Mouse (Mus musculus): Measurements from ENCODE around the gene Gm20379.

Gene Gm20379

GRCm38 (mm10) chr13:92305680-92306079 is at the start of gene Gm20379:
Gm20379 (plus strand) TSS chr13:92305980.
- no peak for DNase-seq (ENCODE audit: low spot score)

- no peak for DNase-seq (ENCODE audit: low spot score)
These were observed 44.5 kb upstream of the Gm20379 start for GRCm38 (mm10) chr13:92261329-92261728.

DNA sequence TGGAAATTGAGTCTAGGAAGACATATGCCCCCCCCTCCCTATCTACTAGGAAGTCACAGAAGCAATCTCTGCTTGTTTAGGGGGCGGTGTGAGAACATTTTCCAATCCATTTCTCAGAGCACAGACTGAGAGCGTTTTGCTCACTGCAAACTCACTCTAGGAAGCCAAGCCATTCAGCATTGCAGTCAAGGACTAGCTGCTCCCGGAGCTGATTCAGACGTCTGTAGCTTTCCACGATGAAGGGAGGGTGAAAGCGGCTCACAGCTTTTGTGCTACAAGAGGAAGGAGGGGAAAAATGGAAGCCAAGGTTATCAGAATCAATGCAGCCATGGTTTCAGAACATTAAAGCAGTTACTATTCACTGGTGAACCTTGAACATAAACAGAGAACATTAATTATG is 42.2 kb upstream of the Gm20379 start:
- DNase-seq (ENCODE audit: low spot score) = no peak

GRCm38 (mm10) chr13:92267076-92267475 is 38.7 kb upstream of the Gm20379 start:
- no peak for DNase-seq (ENCODE audit: low spot score)

GRCm38 (mm10) chr13:92274274-92275198 is 31.2 kb upstream of the Gm20379 start:
- no peak for DNase-seq (ENCODE audit: low spot score)

DNA sequence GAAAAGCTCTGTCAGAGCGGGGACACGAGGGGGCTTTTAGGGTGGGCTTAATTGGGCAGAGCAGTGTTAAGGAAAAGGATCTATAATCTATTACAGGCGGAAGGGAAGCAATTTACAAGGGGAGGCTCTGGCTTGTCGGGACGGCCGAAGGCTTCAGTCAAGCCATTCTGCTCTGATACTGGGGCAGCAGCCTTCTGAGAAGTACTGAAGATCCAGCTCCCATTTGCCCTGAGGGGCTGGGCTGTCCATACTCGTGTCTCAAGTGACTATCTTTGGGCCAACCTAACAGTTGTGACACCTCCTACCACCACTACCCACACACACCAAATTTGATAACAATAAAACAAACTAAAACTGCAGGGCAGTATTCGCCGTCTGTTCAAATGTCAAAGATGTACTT is 30.5 kb upstream of the Gm20379 start:
- DNase-seq (ENCODE audit: low spot score) = no peak

GRCm38 (mm10) chr13:92277027-92277426 is 28.8 kb upstream of the Gm20379 start:
- DNase-seq (ENCODE audit: low spot score) = no peak

GRCm38 (mm10) chr13:92291605-92292004 is 14.2 kb upstream of the Gm20379 start:
- no peak for DNase-seq (ENCODE audit: low spot score)

GRCm38 (mm10) chr13:92293883-92294282 is 11.9 kb upstream of the Gm20379 start:
- no peak for DNase-seq (ENCODE audit: low spot score)

- DNase-seq (ENCODE audit: low spot score) = no peak
These were observed 9.3 kb upstream of the Gm20379 start for GRCm38 (mm10) chr13:92296490-92296889.

GRCm38 (mm10) chr13:92297021-92297420 is 8.8 kb upstream of the Gm20379 start:
- DNase-seq (ENCODE audit: low spot score) = no peak

GRCm38 (mm10) chr13:92299522-92299921 is 6.3 kb upstream of the Gm20379 start:
- DNase-seq (ENCODE audit: low spot score) = no peak

- DNase-seq (ENCODE audit: low spot score) = no peak
These were observed 4.0 kb upstream of the Gm20379 start for GRCm38 (mm10) chr13:92301754-92302153.

- no peak for DNase-seq (ENCODE audit: low spot score)
These were observed 3.3 kb upstream of the Gm20379 start for GRCm38 (mm10) chr13:92302466-92302865.

- no peak for DNase-seq (ENCODE audit: low spot score)
These were observed 2.5 kb upstream of the Gm20379 start for GRCm38 (mm10) chr13:92303062-92303948.

DNA sequence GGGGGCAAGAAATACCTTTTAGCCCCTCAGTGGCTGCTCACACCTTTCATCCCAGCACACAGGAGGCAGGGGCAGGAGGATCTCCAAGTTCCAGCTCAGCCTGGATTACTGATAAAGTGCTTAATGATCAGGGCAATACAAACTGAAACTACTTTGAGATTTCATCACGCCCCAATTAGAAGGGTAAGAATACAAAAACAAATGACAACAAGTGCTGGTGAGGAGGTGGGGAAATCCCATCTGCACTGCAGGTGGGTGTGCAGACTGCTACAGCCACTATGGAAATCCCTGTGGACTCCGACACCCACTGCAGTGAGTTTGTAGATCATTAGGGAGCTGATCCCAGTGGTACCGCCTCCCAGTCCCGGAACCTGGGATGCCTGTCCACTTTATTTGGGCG is 1.5 kb upstream of the Gm20379 start:
- DNase-seq (ENCODE audit: low spot score) = no peak

DNA sequence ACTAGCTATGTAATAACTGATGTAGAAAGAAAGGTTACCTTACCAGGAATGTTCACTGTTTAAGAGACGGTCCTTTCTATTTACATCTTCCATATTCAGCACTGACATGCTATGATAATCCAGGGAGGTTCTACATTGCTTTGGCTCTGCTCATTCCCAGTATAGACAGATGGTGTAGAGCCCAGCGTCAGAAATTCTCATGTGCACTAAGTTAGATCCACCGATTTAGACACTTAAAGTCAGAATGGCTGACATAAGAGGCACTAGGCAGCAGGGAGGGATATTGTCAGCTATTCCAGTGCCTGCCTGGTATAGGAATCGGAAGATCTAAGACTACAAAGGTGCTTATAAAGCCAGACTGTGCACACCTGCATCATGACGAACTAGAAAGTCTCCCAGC is 8.8 kb downstream of the Gm20379 start:
- DNase-seq (ENCODE audit: low spot score) = no peak

DNA sequence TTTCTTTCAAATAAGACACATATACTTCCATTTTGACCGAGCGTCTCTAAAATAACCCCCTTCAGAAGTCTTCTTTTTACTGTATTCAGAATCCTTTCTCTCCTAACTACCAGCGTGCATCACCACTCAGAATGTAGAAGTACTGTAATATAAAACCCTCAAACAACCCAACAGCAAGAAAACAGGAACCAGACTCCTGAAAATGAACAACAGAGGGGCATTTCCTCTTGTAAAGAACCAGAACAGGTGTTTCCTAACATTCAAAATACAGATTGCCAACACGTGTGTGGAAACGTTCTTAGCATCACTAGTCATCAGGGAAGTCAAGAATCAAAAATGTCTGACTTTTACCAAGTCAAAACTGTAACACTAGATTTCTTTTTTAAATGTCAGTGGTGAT is 15.0 kb downstream of the Gm20379 start:
- DNase-seq (ENCODE audit: low spot score) = no peak

GRCm38 (mm10) chr13:92326030-92326429 is 20.2 kb downstream of the Gm20379 start:
- DNase-seq (ENCODE audit: low spot score) = no peak

GRCm38 (mm10) chr13:92328000-92328399 is 22.2 kb downstream of the Gm20379 start:
- no peak for DNase-seq (ENCODE audit: low spot score)

- no peak for DNase-seq (ENCODE audit: low spot score)
These were observed 24.8 kb downstream of the Gm20379 start for GRCm38 (mm10) chr13:92330621-92331020.

- DNase-seq (ENCODE audit: low spot score) = no peak
These were observed 26.5 kb downstream of the Gm20379 start for GRCm38 (mm10) chr13:92332103-92332879.
